Mouse (Mus musculus) heart, postnatal 36 days (tissue): ENCODE measurements around the gene Tha1. TPM values are rescaled to one million over a fixed set of nuclear protein-coding genes. Genes with fewer than 3 reads are reported as not detected.
A peak's percentile ranks its signal among the peaks of the same experiment; 100 is the strongest.

ENCODE experiments used
- DNase-seq, 2 experiments: peaks; one replicate each; pipeline ENCODE4 v3.0.0; 2021 to 2022
- intact Hi-C: fragments of 180-260 bp; cut with DNase I; formaldehyde crosslinking; loops from one replicate; pipeline ENCODE4 v1.15.1; 2025
- total RNA-seq, 2 experiments: library from RNA; stranded (reverse); gene quantifications; 2 replicates each; pipeline ENCODE4 v1.2.3; 2021

The Tha1 gene
- total RNA-seq, 2 experiments from 2014 or later, result 6.9 to 8.2 TPM

DNA sequence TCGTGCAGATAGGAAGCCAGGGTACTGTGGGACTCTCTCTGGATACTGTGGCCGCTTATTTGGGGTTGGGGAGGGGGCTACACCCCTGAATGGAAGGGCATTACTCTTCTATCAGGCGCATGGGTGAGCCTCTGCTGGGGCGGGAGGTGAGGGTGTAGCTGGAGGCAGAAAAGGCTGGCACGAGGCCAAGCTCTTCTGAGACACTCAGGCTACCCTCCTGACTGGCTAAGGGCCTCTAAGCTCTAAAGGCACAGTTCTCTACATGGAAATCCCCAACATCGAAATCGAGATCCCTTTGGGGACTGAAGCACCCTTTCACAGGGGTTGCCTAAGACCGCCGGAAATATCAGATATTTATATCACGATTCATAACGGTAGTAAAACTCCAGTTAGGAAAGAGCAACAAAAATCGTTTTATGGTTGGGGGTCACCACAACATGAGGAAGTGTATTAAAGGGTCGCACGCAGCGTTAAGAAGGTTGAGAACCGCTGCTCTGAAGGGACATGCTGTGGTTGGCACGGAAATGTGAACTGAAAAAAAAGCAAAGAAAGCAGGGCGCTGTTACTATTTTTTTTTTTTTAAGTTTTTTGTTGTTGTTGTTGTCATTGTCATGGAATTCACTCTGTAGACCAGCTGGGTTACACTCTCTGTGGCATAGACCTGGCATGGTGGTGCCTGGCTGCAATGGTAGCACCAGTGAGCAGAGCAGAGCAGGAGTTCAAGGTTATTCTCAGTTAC is 45.0 kb downstream of the Tha1 start:
- no peak for DNase-seq
- intact Hi-C loops, result loop anchor here (5.0 kb wide), 1 partner anchor 346 kb away; the partner anchor contains the start of gene Gm11733

DNA sequence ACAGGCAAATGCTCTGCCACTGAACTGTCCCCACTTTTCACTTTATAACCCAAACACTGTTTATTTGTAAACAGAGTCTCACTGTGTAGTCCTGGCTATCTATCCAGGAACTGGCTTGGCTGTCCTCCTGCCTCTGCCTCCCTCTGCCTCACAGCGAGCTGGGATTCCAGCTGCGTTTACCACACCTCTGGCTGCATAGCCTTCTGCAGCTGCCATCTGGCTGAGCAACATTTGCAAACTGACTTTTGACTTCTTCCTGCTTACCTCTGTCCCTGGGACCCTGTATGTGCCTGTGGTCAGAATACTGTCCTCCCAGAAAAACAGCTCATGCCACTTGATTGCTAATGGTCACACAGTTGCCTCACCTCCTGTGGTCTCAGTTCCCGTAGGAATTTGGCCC is 45.9 kb downstream of the Tha1 start:
- DNase-seq, result no peak
- intact Hi-C loops, result loop anchor here (5.0 kb wide), 1 partner anchor 345 kb away; the partner anchor contains the start of gene Gm11733

DNA sequence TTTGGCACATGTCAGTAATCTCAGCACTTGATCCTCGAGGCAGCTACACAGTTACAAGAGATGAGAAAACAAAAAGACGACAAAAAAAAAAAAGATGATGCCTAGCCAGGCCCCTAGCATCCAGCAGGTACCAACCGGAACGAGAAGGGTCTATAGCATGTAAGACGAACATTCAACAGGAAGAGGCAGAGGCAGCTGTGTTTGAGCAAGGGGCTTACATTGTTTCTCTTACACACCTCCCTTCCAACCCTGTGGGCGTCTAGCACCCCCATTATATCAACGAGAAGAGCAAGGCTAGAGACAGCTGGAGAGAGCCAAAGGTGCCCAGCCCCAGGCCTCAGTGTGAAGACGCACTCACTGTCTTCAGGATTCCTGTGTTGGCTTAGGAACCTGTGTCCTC is 46.4 kb downstream of the Tha1 start:
- intact Hi-C loops, result loop anchor here (5.0 kb wide), 1 partner anchor 345 kb away; the partner anchor contains the start of gene Gm11733

DNA sequence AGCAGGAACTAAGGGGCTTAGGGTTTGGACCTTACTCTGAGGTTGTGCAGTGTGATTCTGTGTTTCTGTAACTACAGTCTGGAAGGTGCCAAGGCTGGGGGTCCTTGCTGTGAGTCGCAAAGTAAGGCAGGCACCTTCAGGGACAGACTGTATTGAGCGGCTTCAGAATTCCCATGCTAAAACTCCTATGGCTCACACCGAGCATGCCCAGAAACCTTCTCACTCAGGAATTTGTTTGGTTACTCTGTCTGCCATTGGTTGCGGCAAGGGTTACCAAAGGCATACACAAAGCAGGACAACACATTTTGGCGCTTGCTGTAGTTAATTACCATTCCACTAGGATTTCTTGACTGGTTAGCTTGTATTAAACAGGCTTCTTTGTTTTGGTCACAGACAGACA is 47.1 kb downstream of the Tha1 start:
- intact Hi-C loops, result loop anchor here (5.0 kb wide), 1 partner anchor 344 kb away; the partner anchor contains the start of gene Gm11733
- no peak for DNase-seq

More for the DNA sequence above, 46.4 kb downstream of the Tha1 start:
- DNase-seq, result no peak

DNA sequence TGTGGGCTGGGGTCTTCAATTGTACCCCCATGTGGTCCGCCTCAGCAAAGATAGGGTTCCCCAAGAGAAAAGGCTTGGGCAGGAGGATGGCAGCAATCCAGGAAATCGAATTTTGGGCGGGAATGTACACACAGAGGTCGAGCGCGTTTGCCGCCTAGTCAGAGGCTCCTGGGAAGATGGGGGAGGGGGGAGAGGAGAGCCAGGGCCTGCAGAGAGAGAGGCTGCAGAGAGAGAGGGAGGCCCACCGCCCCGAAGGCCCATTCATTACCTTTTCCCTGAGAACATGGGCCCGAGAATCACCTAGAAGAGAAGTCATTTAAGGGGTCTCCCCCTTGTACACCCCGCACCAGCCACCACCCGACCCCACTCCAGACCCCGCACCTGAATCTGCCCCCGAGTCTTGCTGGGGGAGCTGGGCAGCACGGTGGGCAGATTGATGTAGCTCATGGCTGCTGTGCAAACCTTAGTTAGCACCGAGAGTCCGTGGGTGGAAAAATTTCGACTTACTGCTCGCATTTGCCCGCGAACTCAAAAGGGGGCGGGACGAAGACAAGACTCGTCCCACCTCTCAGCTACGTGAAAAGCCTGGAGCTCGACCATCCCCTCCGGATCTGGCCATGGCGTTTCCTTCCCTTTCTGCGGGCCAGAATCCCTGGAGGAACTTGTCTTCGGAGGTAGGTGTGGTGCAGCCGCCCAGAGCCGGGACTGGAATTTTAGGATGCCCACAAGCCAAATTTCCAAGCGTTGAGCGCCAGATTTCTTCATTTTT is 47.8 kb downstream of the Tha1 start, which contains the start of the genes Afmid and Tk1:
TSS of gene Afmid (plus strand) at position 592 of the 769 bp plus-strand sequence.
TSS of gene Tk1 (minus strand) at position 760 of the 769 bp plus-strand sequence.
- DNase-seq, result peak; percentile 67 to 68
- intact Hi-C loops, result loop anchor here (1.0 to 5.0 kb wide), 3 partner anchors 43 to 343 kb away; partner anchors contain the start of genes Gm11733, Tmc6 and Tmc8

DNA sequence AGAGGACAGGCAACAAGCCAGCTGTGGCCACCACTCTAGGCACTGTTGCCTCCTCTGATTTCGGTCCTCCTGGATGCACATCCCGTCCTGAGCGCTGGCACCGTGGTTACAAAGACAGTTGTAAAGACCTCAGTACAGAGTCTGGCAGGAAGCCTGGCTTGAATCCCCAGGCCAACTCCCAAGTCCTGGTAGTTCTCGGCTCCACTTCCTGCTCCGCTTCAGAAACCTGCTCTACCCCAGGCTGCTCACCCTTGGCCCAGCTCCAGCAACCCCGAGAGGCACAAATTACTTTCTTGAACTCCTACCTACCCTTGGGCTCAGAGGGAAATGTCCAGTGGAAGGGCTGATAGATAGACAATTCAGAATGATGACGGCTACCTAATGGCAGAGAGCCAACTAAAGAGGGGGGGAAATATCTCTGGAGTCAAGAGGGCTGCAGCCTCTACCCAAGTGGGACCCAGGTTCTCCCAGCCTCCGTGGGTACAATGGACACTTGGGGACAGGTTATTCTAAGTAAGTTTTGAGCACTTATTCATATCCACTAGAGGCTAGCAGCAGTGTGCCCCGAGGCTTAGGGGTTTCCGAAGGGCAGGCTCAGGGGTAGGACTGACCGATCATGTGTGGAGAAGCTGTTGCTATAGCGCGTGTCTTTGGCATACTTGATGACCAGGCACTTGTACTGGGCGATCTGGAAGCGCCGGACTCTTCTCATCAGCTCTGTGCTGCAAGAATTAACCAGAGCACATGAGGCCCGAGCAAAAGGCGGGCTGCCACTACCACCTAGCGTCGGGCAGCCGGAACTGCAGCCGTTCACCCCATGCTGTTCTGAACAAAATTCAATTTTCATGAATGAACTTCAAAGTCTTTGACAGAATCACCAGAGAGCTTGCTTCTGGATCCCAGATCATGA is 49.0 kb downstream of the Tha1 start:
- intact Hi-C loops, result loop anchor here (1.0 to 2.0 kb wide), 3 partner anchors 34 to 439 kb away; partner anchors contain the start of genes Tmc6 and Tmc8
- DNase-seq, result peak; percentile 85

DNA sequence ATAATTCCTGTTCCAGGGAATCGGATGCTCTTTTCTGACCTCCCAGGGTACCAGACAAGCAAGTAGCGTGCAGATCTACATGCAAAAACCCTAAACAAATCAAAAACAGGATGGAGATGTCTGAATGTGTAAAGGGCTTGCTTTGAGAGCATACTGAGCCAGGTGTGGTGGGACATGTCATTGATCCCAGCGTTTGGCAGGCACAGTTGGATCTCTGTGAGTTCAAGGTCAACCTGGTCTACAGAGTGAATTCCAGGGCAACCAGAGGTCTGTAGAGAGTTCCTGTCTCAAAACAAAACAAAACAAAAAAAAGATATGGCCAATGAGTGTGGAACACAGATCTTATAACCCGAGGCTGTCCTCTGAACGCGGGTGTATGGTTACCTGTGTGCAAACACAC is 49.9 kb downstream of the Tha1 start:
- intact Hi-C loops, result no loop called here
- DNase-seq, result no peak

DNA sequence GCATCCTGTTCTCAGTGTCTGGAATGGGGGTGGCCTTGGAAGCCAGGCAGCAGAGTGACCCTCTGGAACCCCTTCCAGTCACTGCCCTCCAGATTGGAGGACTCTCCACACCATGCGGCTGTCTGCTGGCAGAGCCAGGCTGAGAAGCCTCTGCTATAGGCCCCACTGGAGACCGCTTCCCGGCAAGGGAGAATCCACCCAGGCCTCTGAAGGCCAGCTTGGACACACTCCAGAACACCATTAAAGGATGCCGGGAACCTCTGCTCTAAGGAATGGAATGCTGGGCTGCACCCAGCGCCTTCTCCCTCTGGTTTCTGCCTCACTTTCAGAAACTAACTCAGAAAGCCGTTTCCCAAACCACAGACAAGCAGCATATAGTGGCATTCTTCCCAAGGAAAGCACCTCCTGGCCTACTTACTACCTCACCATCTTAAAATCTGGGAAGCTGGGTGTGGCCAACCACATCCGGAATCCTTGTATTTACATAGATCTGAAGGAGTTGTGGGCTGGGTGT is 50.5 kb downstream of the Tha1 start:
- DNase-seq, result peak in 1 of 2 experiments; percentile 52
- intact Hi-C loops, result no loop called here

DNA sequence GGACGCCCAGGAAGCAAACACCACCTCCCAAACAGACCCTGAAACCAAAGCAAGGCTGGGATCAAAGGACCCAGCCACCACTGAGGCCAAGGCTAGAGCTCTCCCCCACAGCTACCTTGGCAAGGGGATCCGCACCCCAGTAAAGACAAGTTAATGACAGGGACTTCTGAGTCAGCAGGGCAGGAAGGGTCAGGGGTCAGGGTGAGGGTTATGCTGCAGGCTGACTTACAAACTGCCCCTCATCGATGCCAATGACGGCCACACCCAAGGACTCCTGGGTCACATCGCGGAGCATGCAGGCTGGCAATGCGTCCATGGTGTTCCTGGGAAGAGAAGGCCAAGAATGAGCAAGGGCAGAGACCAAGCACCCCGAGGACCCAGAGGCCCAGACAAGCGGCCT is 51.4 kb downstream of the Tha1 start:
- intact Hi-C loops, result no loop called here
- DNase-seq, result no peak

DNA sequence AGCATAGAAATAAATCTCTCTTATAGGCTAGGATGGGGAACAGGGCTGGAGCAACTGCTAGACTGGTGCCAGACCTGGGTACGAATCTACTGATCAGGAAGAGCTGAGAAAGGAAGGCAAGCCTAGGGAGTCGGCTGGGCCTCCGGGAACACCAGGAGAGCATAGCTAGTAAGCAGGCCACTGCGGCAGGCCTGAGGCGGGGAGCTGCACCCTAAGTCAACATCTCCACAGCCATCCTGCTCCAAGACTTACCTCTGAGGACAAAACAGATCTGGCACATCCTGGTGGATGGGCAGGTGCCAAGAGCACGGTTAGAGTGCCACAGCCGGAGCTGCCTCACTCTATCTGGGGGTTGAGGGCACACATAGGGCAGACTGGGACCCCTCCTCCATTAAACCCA is 53.1 kb downstream of the Tha1 start:
- DNase-seq, result no peak
- intact Hi-C loops, result no loop called here

DNA sequence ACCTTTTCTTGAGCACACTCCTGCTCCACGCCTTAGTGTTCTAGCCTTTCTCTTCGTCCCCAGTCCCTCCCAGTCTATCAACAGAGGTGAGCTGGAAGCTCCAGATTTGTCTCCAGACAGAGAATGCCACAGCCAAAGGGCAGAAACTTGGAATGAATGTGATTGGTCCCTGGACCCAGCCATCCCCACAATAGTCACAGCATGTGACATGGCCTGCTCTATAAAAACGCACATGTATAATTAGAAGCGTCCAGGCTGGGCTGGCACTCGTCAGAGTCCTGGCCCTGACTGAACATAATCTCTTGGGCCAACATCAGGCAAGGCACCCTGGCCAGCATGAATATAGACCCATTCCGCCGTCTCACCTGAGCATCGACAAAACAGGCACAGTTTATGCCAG is 54.2 kb downstream of the Tha1 start:
- intact Hi-C loops, result no loop called here
- DNase-seq, result peak in 1 of 2 experiments; percentile 58

Other genes starting within 250 kb of the Tha1 start
- gene Tnrc6c, start 219.2 kb downstream of the Tha1 start, total RNA-seq, result 10 to 100 TPM; 28.1 to 34.1 TPM
- 1 to 10 TPM; 4.0 to 4.1 TPM for gene Tmc8, start 91.4 kb downstream of the Tha1 start, total RNA-seq
- 10 to 100 TPM; 11.2 to 18.4 TPM for gene Tmc6, start 91.3 kb downstream of the Tha1 start, total RNA-seq
- gene 6030468B19Rik, start 75.8 kb downstream of the Tha1 start, total RNA-seq, result not detected
- gene Gm20708, start 63.8 kb downstream of the Tha1 start, total RNA-seq, result 1 to 10 TPM in 1 of 2 experiments, not detected in 1; 1.1 TPM
- gene Syngr2, start 63.8 kb downstream of the Tha1 start, total RNA-seq, result 100 to 1,000 TPM; 109 to 119 TPM
- 1 to 10 TPM; 3.1 TPM for gene Afmid, start 47.6 kb downstream of the Tha1 start, total RNA-seq
- gene Tk1, start 47.4 kb downstream of the Tha1 start, total RNA-seq, result 1 to 10 TPM; 2.0 to 3.0 TPM
- gene Birc5, start 24.2 kb downstream of the Tha1 start, total RNA-seq, result 1 to 10 TPM in 1 of 2 experiments, under 1 TPM in 1; 0.80 to 1.1 TPM
- gene Tmem235, start 12.7 kb downstream of the Tha1 start, total RNA-seq, result not detected
- gene Socs3, start 96.6 kb upstream of the Tha1 start, total RNA-seq, result 1 to 10 TPM; 3.4 to 3.8 TPM
- 10 to 100 TPM; 17.8 to 20.0 TPM for gene Pgs1, start 112.8 kb upstream of the Tha1 start, total RNA-seq